Mouse (Mus musculus) frontal cortex, postnatal 25 days (tissue): ENCODE measurements at regions not wholly inside any gene's neighbourhood (a gene's known extent, or its start where the extent isn't known, plus 50 kb on each side); places are given as distances from the start of the nearest gene placed in this dataset.

Source experiments
- DNase-seq, 2 experiments: peaks; one replicate each; pipeline ENCODE4 v3.0.0; 2022; ENCODE audit warnings: low spot score in 2 of 2

GRCm38 (mm10) chr1:41065130-41065529, 259.7 kb downstream of the Tmem182 start:
- DNase-seq: no peak

- no peak for DNase-seq
These were observed 299.5 kb downstream of the Tmem182 start for GRCm38 (mm10) chr1:41104869-41105268.

DNA sequence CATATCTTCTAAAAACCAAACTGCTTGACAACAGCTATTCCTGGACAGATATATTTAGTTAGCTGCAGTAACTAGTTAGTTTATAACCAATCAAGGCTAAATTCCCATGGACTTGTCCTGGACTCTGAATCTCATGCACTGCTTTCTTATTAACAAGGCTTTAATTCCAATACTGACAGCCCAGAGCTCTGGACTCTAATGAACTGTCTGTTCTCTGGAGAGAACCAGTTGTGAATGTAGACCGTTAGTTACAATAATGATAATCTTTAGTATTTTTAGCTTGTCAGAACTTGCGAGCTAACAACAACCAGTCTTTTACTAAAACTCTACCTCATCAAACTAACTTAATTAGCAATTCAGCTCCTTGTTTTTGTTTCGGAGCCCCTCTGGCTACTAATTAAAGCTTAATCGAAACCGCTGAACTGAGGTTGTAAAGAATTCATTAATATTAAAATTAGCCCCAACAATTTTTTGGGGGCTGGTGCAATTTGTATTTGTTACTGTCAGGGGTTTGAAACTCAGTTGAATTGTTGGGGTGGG, 316.3 kb downstream of the Tmem182 start:
- DNase-seq: no peak

DNA sequence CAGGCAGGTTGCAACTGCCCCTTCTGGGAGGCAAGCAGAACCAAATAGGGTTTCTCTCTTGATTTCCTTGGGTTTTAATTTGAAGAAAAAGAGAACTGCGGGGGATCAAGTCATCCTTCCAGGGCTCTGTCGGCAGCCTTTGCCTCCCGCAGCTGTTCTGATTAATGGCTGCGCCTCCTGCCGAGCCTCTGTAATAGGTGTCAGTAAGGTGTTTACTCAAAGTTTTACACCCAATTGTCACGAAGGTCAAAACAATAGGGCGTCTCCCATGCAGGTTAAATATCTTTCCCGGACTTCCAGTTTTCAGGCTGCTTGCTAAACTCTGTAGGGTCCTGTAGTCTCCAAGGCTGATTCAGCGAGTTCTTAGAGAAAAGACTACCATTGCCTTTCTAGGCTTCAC, 326.0 kb downstream of the Tmem182 start:
- DNase-seq: no peak

- no peak for DNase-seq
These were observed 327.7 kb downstream of the Tmem182 start for GRCm38 (mm10) chr1:41133143-41133542.

DNA sequence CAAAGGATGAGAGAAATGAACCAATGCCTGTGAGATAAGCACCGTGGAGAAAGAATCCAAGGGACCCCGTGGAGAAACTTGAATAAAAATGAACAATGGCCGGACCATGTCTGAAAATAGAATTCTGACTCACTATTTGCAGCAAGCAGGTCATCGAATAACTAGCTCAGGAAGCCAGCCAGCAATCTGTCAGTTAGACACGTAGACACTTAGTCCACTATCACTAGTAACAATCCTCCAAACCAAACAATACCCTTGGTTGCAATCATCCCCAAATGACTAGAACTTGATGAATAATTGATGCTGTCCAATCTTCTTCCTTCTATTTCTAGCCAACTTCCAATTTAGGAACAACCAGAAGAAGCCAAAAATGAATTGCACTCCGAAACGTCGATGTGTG, 328.5 kb downstream of the Tmem182 start:
- no peak for DNase-seq

- no peak for DNase-seq
These were observed 334.3 kb downstream of the Tmem182 start for GRCm38 (mm10) chr1:41139725-41140124.

DNA sequence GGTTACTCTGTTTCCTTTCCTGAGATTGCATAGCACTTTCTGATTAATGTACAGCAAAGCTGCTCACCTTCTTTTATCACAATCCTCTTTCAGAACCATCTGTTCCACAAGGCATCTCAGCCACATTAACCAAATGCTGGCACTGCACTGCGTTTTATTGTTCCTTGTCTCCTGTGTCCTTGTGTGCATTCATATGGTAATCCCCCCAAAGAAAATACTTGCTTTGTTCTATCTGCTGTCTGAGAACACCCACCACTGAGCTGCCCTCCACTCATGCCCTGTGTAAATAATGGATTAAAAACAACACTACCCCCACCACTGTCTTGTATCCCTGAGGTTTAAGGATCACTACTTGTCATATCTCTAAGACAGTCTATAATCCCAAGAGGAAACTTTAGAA, 335.1 kb downstream of the Tmem182 start:
- DNase-seq: no peak

DNA sequence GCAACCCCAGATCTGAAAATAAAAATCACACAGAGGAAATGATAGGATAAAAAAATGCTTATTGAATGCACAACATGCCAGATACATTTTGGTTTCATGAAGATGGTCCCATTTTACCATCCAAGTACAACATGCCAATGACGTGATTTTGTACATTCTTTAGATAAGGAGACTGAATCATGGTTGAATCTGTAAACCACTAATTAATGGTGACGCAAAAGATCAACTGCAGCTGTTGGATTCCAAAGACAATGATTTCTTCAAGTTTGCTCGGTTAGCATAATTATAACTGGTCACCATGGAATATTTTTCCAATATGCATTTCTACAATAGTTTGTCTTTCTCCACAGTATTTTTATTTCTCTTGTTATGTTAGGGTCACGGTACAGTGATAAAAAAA, 336.6 kb downstream of the Tmem182 start:
- no peak for DNase-seq

DNA sequence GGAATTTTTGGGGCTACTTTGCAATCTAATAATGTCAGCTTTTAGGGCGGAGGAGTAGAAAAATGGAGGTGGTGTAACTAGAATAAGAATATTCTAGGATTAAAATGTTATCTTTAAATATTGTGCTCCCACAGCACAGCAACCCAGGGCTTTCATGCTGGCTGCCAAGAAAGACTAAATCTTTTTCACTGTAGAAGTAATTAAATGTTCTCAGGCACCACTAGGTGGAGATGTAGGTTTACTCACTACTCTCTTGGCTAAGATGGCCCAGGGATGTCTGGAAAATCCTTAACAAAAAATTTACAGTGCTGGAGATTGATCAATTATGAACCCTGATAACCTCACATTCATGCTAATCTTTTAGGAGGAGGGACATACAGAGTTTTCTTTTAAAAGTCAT, 347.1 kb downstream of the Tmem182 start:
- DNase-seq: peak in 1 of 2 experiments; percentile 10

- no peak for DNase-seq
These were observed 348.0 kb downstream of the Tmem182 start for GRCm38 (mm10) chr1:41153174-41153999.

- no peak for DNase-seq
These were observed 348.8 kb downstream of the Tmem182 start for GRCm38 (mm10) chr1:41154198-41154597.

DNA sequence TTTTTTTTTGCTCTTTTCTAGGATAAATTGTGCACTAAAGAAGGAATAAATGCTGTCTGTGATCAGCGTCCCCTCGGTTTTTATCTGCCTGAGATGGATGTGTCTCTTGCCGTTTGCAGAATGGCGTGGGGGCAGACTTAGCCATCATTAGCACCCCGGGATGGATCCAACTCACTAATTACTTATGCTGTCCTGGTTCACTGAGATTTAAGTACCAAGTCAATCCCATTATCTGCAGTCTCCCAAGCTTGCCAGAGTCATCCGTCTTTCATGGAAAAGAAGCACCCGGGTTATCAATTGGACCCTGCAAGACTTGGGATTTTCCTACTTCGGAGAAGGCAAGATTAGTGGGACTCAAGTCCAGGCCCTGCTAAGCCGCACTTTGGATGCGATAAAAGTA, 351.5 kb downstream of the Tmem182 start:
- DNase-seq: no peak

DNA sequence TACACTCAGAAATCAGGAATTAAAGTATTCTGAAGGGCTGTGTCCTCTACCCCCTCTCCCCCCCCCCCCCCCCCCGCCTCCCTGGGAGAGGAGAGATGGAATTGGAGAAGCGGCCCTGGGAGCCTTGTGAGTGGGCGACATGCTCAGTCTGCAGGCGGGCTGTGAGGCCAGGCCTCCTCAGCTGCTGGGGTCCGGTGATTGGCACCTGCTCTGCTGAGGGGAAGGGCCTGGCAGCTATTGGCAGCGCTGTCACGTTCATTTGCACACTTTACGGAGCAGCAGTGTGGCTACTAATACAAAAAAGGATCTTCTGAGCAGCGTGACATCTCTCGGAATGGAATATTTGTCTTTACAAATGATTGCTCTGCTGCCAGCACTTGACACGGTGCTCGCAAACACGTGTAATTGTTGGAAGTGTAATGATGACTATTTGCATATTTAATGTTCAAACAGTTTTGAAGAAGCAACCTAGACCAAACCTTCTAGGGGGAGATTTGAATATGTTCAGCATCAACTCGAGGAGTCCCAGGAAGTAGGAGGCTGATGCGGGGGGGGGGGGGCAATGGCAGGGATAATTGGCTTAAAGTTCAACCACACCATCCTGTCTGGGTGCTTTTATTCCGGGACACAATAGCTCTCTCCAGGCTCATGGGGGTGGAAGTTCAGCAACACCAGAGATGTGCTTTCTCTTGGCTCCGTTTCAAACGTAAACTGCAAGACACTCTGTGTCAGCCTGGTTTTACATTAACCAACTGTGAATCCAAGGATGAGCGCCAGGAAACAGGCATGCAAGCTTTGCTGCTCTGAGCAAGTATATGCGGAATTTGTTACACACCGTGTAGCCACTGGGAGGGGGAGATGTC, 352.5 kb downstream of the Tmem182 start:
- DNase-seq: no peak

DNA sequence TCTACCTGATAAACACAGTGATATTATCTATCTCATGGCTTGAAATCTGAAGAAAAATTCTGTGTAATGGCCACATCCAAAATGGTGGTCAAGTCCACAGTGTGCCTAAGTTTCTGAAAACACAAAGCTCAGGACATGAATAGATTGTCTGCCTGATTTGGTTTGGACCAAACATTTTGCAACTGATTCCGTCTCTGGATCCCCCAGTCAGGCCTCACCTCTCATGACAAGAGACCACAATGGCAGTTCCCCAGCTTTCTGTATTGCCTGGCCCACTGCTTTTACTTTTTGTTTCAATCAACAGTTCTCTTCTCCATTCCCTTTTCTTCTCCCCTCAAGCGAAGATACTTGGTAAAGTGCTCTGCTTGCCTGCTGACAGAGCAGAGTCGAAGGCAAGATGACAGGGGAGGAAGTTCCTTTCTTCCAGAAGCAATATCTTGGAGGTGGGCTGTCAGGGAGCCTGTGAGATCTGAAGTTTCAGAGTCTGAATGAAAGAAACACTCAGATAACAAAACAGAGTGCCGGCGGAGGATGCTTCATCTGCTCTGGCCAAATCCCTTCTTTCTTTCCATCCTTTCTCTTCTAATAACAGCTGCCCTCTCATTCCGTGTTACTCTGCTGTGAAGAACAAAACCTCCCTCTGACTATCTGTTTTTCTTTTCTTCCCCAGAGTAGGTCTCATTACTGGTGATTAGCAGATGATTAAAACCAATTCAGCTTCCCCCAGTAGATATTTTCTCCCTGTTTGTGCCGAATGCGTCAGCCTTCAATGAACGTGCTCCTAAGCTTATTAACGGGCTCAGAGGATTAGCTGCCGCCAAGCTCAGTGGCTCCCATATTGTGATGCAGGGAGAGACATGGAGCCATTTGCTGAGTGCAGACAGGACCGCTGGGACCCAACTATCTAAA, 360.7 kb downstream of the Tmem182 start:
- no peak for DNase-seq

DNA sequence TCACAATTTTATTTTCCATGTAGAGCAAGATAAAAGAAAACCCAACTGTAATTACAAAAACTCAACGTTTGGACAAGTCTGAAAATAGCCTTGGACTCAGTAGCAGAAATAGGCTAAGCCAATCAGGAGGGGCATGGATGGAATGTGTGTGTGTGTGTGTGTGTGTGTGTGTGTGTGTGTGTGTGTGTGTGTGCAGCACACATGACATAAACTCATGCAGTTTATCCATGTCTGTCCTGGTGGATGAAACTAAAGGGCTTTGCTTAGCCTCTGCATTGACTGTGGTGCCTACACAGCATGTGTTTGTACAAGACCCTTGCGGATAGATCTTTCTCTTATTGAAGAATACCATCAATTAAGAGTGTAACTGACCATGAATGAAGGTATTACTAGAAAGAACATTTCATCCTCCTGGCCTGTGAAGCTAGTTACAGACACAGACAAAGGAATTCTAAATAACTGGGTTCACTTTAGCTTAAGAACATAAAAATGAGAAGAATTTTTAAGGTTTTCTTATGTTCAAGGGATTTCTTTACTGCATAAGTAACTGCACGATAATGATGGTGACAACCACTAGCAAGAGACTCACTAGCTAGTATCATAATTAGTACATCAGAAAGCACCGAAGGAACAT, 361.5 kb downstream of the Tmem182 start:
- no peak for DNase-seq

DNA sequence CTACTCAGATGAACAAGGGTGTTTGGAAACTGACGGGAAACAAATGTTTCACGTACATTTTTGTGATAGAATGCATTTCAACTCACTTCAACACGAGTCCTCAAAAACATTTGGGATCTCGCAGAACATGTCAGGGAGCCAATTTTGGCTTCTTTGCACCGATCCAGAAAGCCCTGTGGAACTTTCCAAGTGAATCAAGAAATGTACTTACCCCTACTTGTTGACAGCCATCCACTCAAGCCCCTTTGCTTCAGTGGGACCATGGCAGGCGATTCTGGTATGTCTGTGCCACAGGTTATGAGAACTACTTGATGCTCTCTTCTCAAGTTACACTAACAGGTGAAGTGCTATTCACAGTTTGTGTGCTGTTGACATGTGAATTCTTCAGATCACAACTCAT, 381.6 kb downstream of the Tmem182 start:
- no peak for DNase-seq

GRCm38 (mm10) chr1:41212876-41213275, 407.5 kb downstream of the Tmem182 start:
- no peak for DNase-seq

DNA sequence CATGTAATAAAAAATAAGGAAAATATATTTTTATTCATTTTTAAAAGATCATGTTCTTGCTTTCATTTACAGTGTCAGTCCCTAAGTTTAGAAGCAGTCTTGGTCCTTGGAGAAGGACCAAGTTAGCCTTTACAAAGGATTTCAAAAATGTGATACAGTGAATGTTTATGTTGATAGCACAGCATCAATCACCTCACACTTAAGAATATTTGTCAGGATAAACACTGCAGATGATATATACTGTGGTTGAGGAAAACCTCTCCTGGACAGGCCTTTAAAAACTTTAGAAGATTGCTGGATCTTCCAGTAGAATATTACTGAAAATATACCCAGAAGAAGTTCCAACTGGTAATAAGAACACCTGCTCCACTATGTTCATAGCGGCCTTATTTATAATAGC, 420.4 kb downstream of the Tmem182 start:
- no peak for DNase-seq

DNA sequence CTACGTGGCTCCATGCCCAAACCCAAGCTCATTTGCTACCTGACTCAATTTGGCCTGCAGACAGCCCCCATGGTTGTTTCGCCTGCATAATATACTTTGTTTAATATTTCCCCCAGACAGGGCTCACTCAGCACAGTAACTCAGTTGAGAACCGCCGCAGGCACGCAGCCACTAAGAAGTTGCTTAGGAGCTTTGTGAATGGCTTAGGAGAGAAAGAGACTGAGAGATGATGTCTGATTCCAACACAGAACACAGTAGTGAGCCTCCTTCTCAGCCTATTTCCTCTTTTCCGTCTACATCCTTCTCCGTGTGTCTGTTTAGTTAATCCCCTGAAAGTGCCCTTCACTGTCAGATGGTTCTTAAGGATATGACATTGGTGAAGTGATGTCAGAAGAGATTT, 429.9 kb downstream of the Tmem182 start:
- no peak for DNase-seq

- no peak for DNase-seq
These were observed 437.6 kb downstream of the Tmem182 start for GRCm38 (mm10) chr1:41243000-41243399.
